8 mouse cellular contexts compared by ENCODE assay signal in the genomic region with DNA sequence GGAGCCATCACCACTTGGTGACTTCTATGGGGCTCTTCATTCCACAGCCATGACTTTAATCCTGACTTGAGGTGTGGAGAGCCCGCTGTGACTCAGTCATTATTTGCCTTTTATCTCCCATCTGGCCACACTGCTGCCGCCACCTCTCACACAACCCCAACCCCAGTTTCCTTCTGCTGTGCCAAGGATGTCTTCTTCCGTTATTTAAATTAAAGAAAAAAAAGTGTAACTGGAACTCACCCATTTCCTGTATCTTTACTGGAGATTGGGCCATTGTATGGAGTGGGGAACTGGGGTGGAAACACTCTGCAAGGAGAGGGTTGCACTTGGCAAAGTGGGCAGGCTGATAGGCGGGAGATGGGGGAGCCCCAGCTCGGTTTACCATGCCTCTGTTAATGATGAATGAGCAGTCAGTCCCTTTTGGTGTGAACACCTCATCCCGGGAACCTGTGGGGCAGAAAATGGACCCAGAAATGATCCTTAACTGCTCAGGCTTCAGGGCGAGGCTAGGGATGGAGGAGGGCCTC. TPM values are rescaled to one million over a fixed set of nuclear protein-coding genes. Genes with fewer than 3 reads are reported as not detected.
DNase-seq lines count a peak whose midpoint lies in the region; ATAC-seq and TF ChIP-seq lines count a peak whose summit lies in the region.

No protein-coding gene starts in this region.

- no peak overlapping the region for H3K9ac ChIP-seq in lung, embryonic 14.5 days
- H3K9ac ChIP-seq in embryonic facial prominence, embryonic 15.5 days, result no peak overlapping the region
- H3K9ac ChIP-seq in limb, embryonic 13.5 days, result no peak overlapping the region

- no peak for DNase-seq in lung, embryonic 14.5 days
- no peak for DNase-seq in lung, postnatal 10 days
- no peak for DNase-seq in gastrocnemius, adult 8-10 months (ENCODE audit: low spot score in 2 of 2)
- no peak for DNase-seq in gastrocnemius, postnatal 36 days
- no peak for DNase-seq in frontal cortex, postnatal 36 days (ENCODE audit: low spot score in 2 of 2)

- no peak for TF ChIP-seq POLR2A in small intestine, adult 2 months (IDR thresholded peaks at IDR 0.05; ENCODE audit: low read depth, low read length)

- peak overlapping the region; percentile 96 for H3K4me2 ChIP-seq in lung, embryonic 14.5 days
- H3K4me2 ChIP-seq in embryonic facial prominence, embryonic 15.5 days (replicated peaks), result peak overlapping the region; percentile 92
- H3K4me2 ChIP-seq in limb, embryonic 13.5 days (replicated peaks), result peak overlapping the region; percentile 95

- no peak for TF ChIP-seq CTCF in lung, embryonic 14.5 days (IDR thresholded peaks at IDR 0.05; ENCODE audit: low read depth)
- no peak for TF ChIP-seq CTCF in small intestine, adult 2 months (IDR thresholded peaks at IDR 0.05; ENCODE audit: extremely low read depth, insufficient read length, insufficient replicate concordance, low read depth, low read length)

- WGBS in lung, embryonic 14.5 days, result 41% methylated on average over 7 of the region's 7 CpGs
- WGBS in embryonic facial prominence, embryonic 15.5 days, result 55% methylated on average over 7 of the region's 7 CpGs
- WGBS in limb, embryonic 13.5 days, result 51% methylated on average over 7 of the region's 7 CpGs
- WGBS in small intestine, adult 2 months, result 40% methylated on average over 7 of the region's 7 CpGs

- no peaks in the 10 kb centered on the region for H3K27me3 ChIP-seq in lung, embryonic 14.5 days (ENCODE audit: insufficient read depth, low read length)
- no peaks in the 10 kb centered on the region for H3K27me3 ChIP-seq in embryonic facial prominence, embryonic 15.5 days
- H3K27me3 ChIP-seq in limb, embryonic 13.5 days, result no peaks in the 10 kb centered on the region
- no peaks in the 10 kb centered on the region for H3K27me3 ChIP-seq in small intestine, adult 2 months (ENCODE audit: control insufficient read depth, insufficient read depth, low read length)

- intact Hi-C loops in gastrocnemius, postnatal 36 days (cut with DNase I), result no loop called here

- peak; percentile 23 for ATAC-seq in lung, embryonic 14.5 days (ENCODE audit: insufficient read depth)
- no peak for ATAC-seq in embryonic facial prominence, embryonic 15.5 days (ENCODE audit: insufficient number of reproducible peaks, low FRiP score, low TSS enrichment, low read depth)
- peak; percentile 29; the same call in 1 of the 2 replicates for ATAC-seq in limb, embryonic 13.5 days (ENCODE audit: low FRiP score, low read depth)

- H3K4me3 ChIP-seq in lung, embryonic 14.5 days (ENCODE audit: low read depth, low read length), result peak overlapping the region; percentile 64
- H3K4me3 ChIP-seq in embryonic facial prominence, embryonic 15.5 days (replicated peaks), result peak overlapping the region; percentile 69
- peak overlapping the region; percentile 71 for H3K4me3 ChIP-seq in limb, embryonic 13.5 days
- peak overlapping the region; percentile 69 for H3K4me3 ChIP-seq in small intestine, adult 2 months (ENCODE audit: low read depth, low read length)

- no peaks in the 10 kb centered on the region for H3K9me3 ChIP-seq in lung, embryonic 14.5 days (ENCODE audit: low read depth, low read length)
- no peaks in the 10 kb centered on the region for H3K9me3 ChIP-seq in embryonic facial prominence, embryonic 15.5 days (replicated peaks)
- H3K9me3 ChIP-seq in limb, embryonic 13.5 days, result no peaks in the 10 kb centered on the region

- peaks cover 10% of the 10 kb centered on the region; the same call in 1 of the 2 replicates for H3K4me1 ChIP-seq in lung, embryonic 14.5 days (ENCODE audit: insufficient read depth)
- peaks cover 44% of the 10 kb centered on the region for H3K4me1 ChIP-seq in embryonic facial prominence, embryonic 15.5 days
- peaks cover 40% of the 10 kb centered on the region for H3K4me1 ChIP-seq in limb, embryonic 13.5 days
- H3K4me1 ChIP-seq in small intestine, adult 2 months (ENCODE audit: control insufficient read depth, insufficient read depth, insufficient read length, low read length), result peaks cover 11% of the 10 kb centered on the region

- H3K27ac ChIP-seq in lung, embryonic 14.5 days (ENCODE audit: low read depth), result no peak overlapping the region
- H3K27ac ChIP-seq in embryonic facial prominence, embryonic 15.5 days (replicated peaks), result peak overlapping the region; percentile 89; the same call in 1 of the 2 replicates
- 0 out of 2 replicates have a peak overlapping the region, but pooled peaks have one; percentile 88 for H3K27ac ChIP-seq in limb, embryonic 13.5 days
- H3K27ac ChIP-seq in small intestine, adult 2 months (ENCODE audit: insufficient read depth, low read depth, low read length), result no peak overlapping the region

- H3K36me3 ChIP-seq in lung, embryonic 14.5 days (ENCODE audit: insufficient read depth), result peaks cover 41% of the 10 kb centered on the region
- H3K36me3 ChIP-seq in embryonic facial prominence, embryonic 15.5 days, result peaks cover 38% of the 10 kb centered on the region
- peaks cover 51% of the 10 kb centered on the region for H3K36me3 ChIP-seq in limb, embryonic 13.5 days
- peaks cover 27% of the 10 kb centered on the region for H3K36me3 ChIP-seq in small intestine, adult 2 months (ENCODE audit: control insufficient read depth, insufficient read depth, low read length)

RNA-seq across cellular contexts. Expression of a gene that starts 0.3 kb away (rescaled TPM):
- 18.2 and 19.4 TPM in 2 replicates for polyA plus RNA-seq in lung, embryonic 14.5 days (2014; fragmentation: Nextera tagmentation; extraction: Ambion mirVana)
- polyA plus RNA-seq in embryonic facial prominence, embryonic 15.5 days (2015; fragmentation: Nextera tagmentation; extraction: Ambion mirVana), result 34.9 and 37.0 TPM in 2 replicates
- 34.0 and 35.2 TPM in 2 replicates for polyA plus RNA-seq in limb, embryonic 13.5 days (2015; fragmentation: Nextera tagmentation; extraction: Ambion mirVana)
- 14.0 and 19.4 TPM in 2 replicates for polyA plus RNA-seq in small intestine, adult 2 months (2012; rRNA removed)
- 10 to 100 TPM; 19.2 to 22.6 (median 20.3) TPM for total RNA-seq in gastrocnemius, adult 8-10 months (2022)
- total RNA-seq in gastrocnemius, postnatal 36 days (2021), result 10 to 100 TPM; 16.1 to 17.5 TPM

RNA-seq across cellular contexts. Expression of a gene that starts 5.3 kb away (rescaled TPM):
- polyA plus RNA-seq in lung, embryonic 14.5 days (2014; fragmentation: Nextera tagmentation; extraction: Ambion mirVana), result 90.2 and 98.9 TPM in 2 replicates
- polyA plus RNA-seq in embryonic facial prominence, embryonic 15.5 days (2015; fragmentation: Nextera tagmentation; extraction: Ambion mirVana), result 108 and 109 TPM in 2 replicates
- 115 and 119 TPM in 2 replicates for polyA plus RNA-seq in limb, embryonic 13.5 days (2015; fragmentation: Nextera tagmentation; extraction: Ambion mirVana)
- 57.0 and 96.1 TPM in 2 replicates for polyA plus RNA-seq in small intestine, adult 2 months (2012; rRNA removed)
- 10 to 100 TPM; 35.7 to 40.0 (median 37.3) TPM for total RNA-seq in gastrocnemius, adult 8-10 months (2022)
- total RNA-seq in gastrocnemius, postnatal 36 days (2021), result 10 to 100 TPM; 33.8 to 36.0 TPM

RNA-seq across cellular contexts. Expression of a gene that starts 18.0 kb away (rescaled TPM):
- 26.1 and 26.4 TPM in 2 replicates for polyA plus RNA-seq in lung, embryonic 14.5 days (2014; fragmentation: Nextera tagmentation; extraction: Ambion mirVana)
- 29.9 and 33.6 TPM in 2 replicates for polyA plus RNA-seq in embryonic facial prominence, embryonic 15.5 days (2015; fragmentation: Nextera tagmentation; extraction: Ambion mirVana)
- 32.3 and 36.6 TPM in 2 replicates for polyA plus RNA-seq in limb, embryonic 13.5 days (2015; fragmentation: Nextera tagmentation; extraction: Ambion mirVana)
- 20.6 and 27.7 TPM in 2 replicates for polyA plus RNA-seq in small intestine, adult 2 months (2012; rRNA removed)
- total RNA-seq in gastrocnemius, adult 8-10 months (2022), result 10 to 100 TPM; 13.6 to 21.5 (median 15.1) TPM
- total RNA-seq in gastrocnemius, postnatal 36 days (2021), result 10 to 100 TPM; 15.0 to 16.5 TPM

RNA-seq across cellular contexts. Expression of a gene that starts 20.1 kb away (rescaled TPM):
- polyA plus RNA-seq in lung, embryonic 14.5 days (2014; fragmentation: Nextera tagmentation; extraction: Ambion mirVana), result 34.4 and 35.5 TPM in 2 replicates
- polyA plus RNA-seq in embryonic facial prominence, embryonic 15.5 days (2015; fragmentation: Nextera tagmentation; extraction: Ambion mirVana), result 49.0 and 55.6 TPM in 2 replicates
- 35.6 and 40.2 TPM in 2 replicates for polyA plus RNA-seq in limb, embryonic 13.5 days (2015; fragmentation: Nextera tagmentation; extraction: Ambion mirVana)
- polyA plus RNA-seq in small intestine, adult 2 months (2012; rRNA removed), result 37.1 and 70.6 TPM in 2 replicates
- 10 to 100 TPM; 14.4 to 21.5 (median 19.2) TPM for total RNA-seq in gastrocnemius, adult 8-10 months (2022)
- total RNA-seq in gastrocnemius, postnatal 36 days (2021), result 10 to 100 TPM; 18.2 to 18.6 TPM

RNA-seq across cellular contexts. Expression of a gene that starts 22.6 kb away (rescaled TPM):
- polyA plus RNA-seq in lung, embryonic 14.5 days (2014; fragmentation: Nextera tagmentation; extraction: Ambion mirVana), result 0.47 and 0.61 TPM in 2 replicates
- polyA plus RNA-seq in embryonic facial prominence, embryonic 15.5 days (2015; fragmentation: Nextera tagmentation; extraction: Ambion mirVana), result 3.0 and 3.2 TPM in 2 replicates
- polyA plus RNA-seq in limb, embryonic 13.5 days (2015; fragmentation: Nextera tagmentation; extraction: Ambion mirVana), result 2.0 and 3.0 TPM in 2 replicates
- 0.30 and 1.3 TPM in 2 replicates for polyA plus RNA-seq in small intestine, adult 2 months (2012; rRNA removed)
- under 1 TPM in 3 of 4 experiments, not detected in 1; 0.44 to 0.68 (median 0.51) TPM for total RNA-seq in gastrocnemius, adult 8-10 months (2022)
- under 1 TPM; 0.49 to 0.54 TPM for total RNA-seq in gastrocnemius, postnatal 36 days (2021)

Comparison
In these comparisons a context has a peak if more than half of its experiments do, and no peak if none do; other contexts are left out.
1. H3K27ac ChIP-seq: peak in embryonic facial prominence, embryonic 15.5 days (single experiment) and limb, embryonic 13.5 days (single experiment); none in lung, embryonic 14.5 days (single experiment) and small intestine, adult 2 months (single experiment).
2. Peak in every context shown above with its lines, with median percentiles within 50 percentile points of each other: H3K4me2 ChIP-seq and H3K4me3 ChIP-seq.